In genomic region chr7:133184905-133185594, GRCm38 (mm10) we compare ENCODE assay signal across 9 mouse cellular contexts.
DNase-seq lines count a peak whose midpoint lies in the region; ATAC-seq lines count a peak whose summit lies in the region.
"Had no signal": no experiment of that assay in that cellular context is flagged by ENCODE, and none has a peak within 500 bp of the region (broad histone marks: within the 10 kb centered on the region; RNA-seq: fewer than 3 reads in every experiment).

No protein-coding gene starts in this region.

- H3K4me3 ChIP-seq in kidney, embryonic 15.5 days (replicated peaks): peak overlapping the region; percentile 13; the same call in 1 of the 2 replicates
- peak overlapping the region; percentile 34; the same call in 1 of the 2 replicates for H3K4me3 ChIP-seq in forebrain, embryonic 10.5 days
- H3K4me3 ChIP-seq in hindbrain, embryonic 13.5 days: peak overlapping the region; percentile 29
- peak overlapping the region; percentile 24 for H3K4me3 ChIP-seq in neural tube, embryonic 13.5 days

- H3K4me1 ChIP-seq in kidney, embryonic 15.5 days: peaks cover 20% of the 10 kb centered on the region
- H3K4me1 ChIP-seq in forebrain, embryonic 10.5 days: peaks cover 22% of the 10 kb centered on the region
- peaks cover 21% of the 10 kb centered on the region for H3K4me1 ChIP-seq in hindbrain, embryonic 13.5 days (replicated peaks)
- H3K4me1 ChIP-seq in neural tube, embryonic 13.5 days (replicated peaks): peaks cover 22% of the 10 kb centered on the region; the same call in 1 of the 2 replicates

- DNase-seq in kidney, adult 9 months: no peak
- DNase-seq in forebrain, embryonic 10.5 days (ENCODE audit: extremely low spot score, low spot score): no peak
- DNase-seq in left cerebral cortex, postnatal 4 days: no peak
- DNase-seq in right cerebral cortex, postnatal 4 days: no peak

- H3K36me3 ChIP-seq in kidney, embryonic 15.5 days: no peaks in the 10 kb centered on the region
- no peaks in the 10 kb centered on the region for H3K36me3 ChIP-seq in forebrain, embryonic 10.5 days (replicated peaks)
- no peaks in the 10 kb centered on the region for H3K36me3 ChIP-seq in hindbrain, embryonic 13.5 days
- H3K36me3 ChIP-seq in neural tube, embryonic 13.5 days: no peaks in the 10 kb centered on the region
- H3K36me3 ChIP-seq: embryonic facial prominence, embryonic 15.5 days had no signal

- no peak for ATAC-seq in kidney, embryonic 15.5 days (replicated peaks; ENCODE audit: low FRiP score)
- peak; percentile 75 for ATAC-seq in hindbrain, embryonic 13.5 days (ENCODE audit: low FRiP score)
- ATAC-seq in neural tube, embryonic 13.5 days (ENCODE audit: low read depth): peak; percentile 49; the same call in 1 of the 2 replicates

- H3K9ac ChIP-seq in kidney, embryonic 15.5 days: no peak overlapping the region
- no peak overlapping the region; the same call in 1 of the 2 replicates for H3K9ac ChIP-seq in hindbrain, embryonic 13.5 days
- peak overlapping the region; percentile 49; the same call in 1 of the 2 replicates for H3K9ac ChIP-seq in neural tube, embryonic 13.5 days
- H3K9ac ChIP-seq: embryonic facial prominence, embryonic 15.5 days; lung, embryonic 14.5 days had no signal

- H3K9me3 ChIP-seq in kidney, embryonic 15.5 days (replicated peaks): no peaks in the 10 kb centered on the region
- H3K9me3 ChIP-seq in forebrain, embryonic 10.5 days: no peaks in the 10 kb centered on the region
- H3K9me3 ChIP-seq in hindbrain, embryonic 13.5 days: 0 out of 2 replicates have a peak, but pooled peaks cover 4% of the 10 kb centered on the region
- H3K9me3 ChIP-seq in neural tube, embryonic 13.5 days: 0 out of 2 replicates have a peak, but pooled peaks cover 5% of the 10 kb centered on the region
- H3K9me3 ChIP-seq: embryonic facial prominence, embryonic 15.5 days had no signal

- 49% methylated on average over 16 of the region's 16 CpGs for WGBS in kidney, embryonic 15.5 days
- WGBS in forebrain, embryonic 10.5 days: 57% methylated on average over 16 of the region's 16 CpGs
- 48% methylated on average over 16 of the region's 16 CpGs for WGBS in hindbrain, embryonic 13.5 days
- WGBS in neural tube, embryonic 13.5 days: 54% methylated on average over 16 of the region's 16 CpGs

- H3K27me3 ChIP-seq in kidney, embryonic 15.5 days: no peaks in the 10 kb centered on the region
- H3K27me3 ChIP-seq in forebrain, embryonic 10.5 days (ENCODE audit: poor library complexity, severe bottlenecking): no peaks in the 10 kb centered on the region; the same call in 1 of the 2 replicates
- 0 out of 2 replicates have a peak, but pooled peaks cover 7% of the 10 kb centered on the region for H3K27me3 ChIP-seq in hindbrain, embryonic 13.5 days
- H3K27me3 ChIP-seq in neural tube, embryonic 13.5 days: no peaks in the 10 kb centered on the region
- H3K27me3 ChIP-seq: embryonic facial prominence, embryonic 15.5 days had no signal

- intact Hi-C loops in left cerebral cortex, postnatal 4 days (cut with DNase I): no loop called here

- peak overlapping the region; percentile 84; the same call in 1 of the 2 replicates for H3K27ac ChIP-seq in kidney, embryonic 15.5 days
- no peak overlapping the region for H3K27ac ChIP-seq in forebrain, embryonic 10.5 days
- H3K27ac ChIP-seq in hindbrain, embryonic 13.5 days: peak overlapping the region; percentile 55
- peak overlapping the region; percentile 20; the same call in 1 of the 2 replicates for H3K27ac ChIP-seq in neural tube, embryonic 13.5 days (replicated peaks)
- H3K27ac ChIP-seq: embryonic facial prominence, embryonic 15.5 days had no signal

- H3K4me2 ChIP-seq in kidney, embryonic 15.5 days: peak overlapping the region; percentile 54
- peak overlapping the region; percentile 37 for H3K4me2 ChIP-seq in hindbrain, embryonic 13.5 days
- H3K4me2 ChIP-seq in neural tube, embryonic 13.5 days: peak overlapping the region; percentile 39
